Mouse (Mus musculus) limb, embryonic 13.5 days (tissue): Measurements from ENCODE around the gene Ptk6. TPM values are rescaled to one million over a fixed set of nuclear protein-coding genes. Genes with fewer than 3 reads are reported as not detected.

ENCODE experiments used
- ATAC-seq: fragments of 200-750 bp; cut with Nextera tagmentation; 2 replicates; pipeline ENCODE4 v1.8.0; 2017; ENCODE audit warnings: low read depth, moderate number of reproducible peaks, moderate TSS enrichment; ENCODE audit not compliant: low FRiP score
- H3K27ac ChIP-seq: fragments of 300-500 bp; sonication (generic); 2 replicates; pipeline ENCODE4 v1.5.1; 2015; ENCODE audit warnings: inconsistent platforms, mild to moderate bottlenecking, moderate library complexity
- H3K27me3 ChIP-seq: fragments of 300-500 bp; sonication (generic); 2 replicates; pipeline ENCODE4 v1.6.1; 2015; ENCODE audit warnings: mild to moderate bottlenecking, inconsistent platforms
- H3K36me3 ChIP-seq: fragments of 300-500 bp; sonication (generic); 2 replicates; pipeline ENCODE4 v1.6.1; 2015; ENCODE audit warnings: inconsistent platforms, mild to moderate bottlenecking, moderate library complexity
- H3K4me1 ChIP-seq: fragments of 300-500 bp; sonication (generic); 2 replicates; pipeline ENCODE4 v1.6.1; 2015; ENCODE audit warnings: inconsistent platforms
- H3K4me2 ChIP-seq: fragments of 300-500 bp; sonication (generic); replicated peaks from 2 replicates; pipeline ENCODE4 v1.6.1; 2015; ENCODE audit warnings: inconsistent platforms, mild to moderate bottlenecking, moderate library complexity
- H3K4me3 ChIP-seq: fragments of 300-500 bp; sonication (generic); 2 replicates; pipeline ENCODE4 v1.5.1; 2015; ENCODE audit warnings: moderate library complexity, mild to moderate bottlenecking, inconsistent platforms
- H3K9ac ChIP-seq: fragments of 300-500 bp; sonication (generic); 2 replicates; pipeline ENCODE4 v1.6.1; 2015; ENCODE audit warnings: mild to moderate bottlenecking, inconsistent platforms
- H3K9me3 ChIP-seq: fragments of 300-500 bp; sonication (generic); 2 replicates; pipeline ENCODE4 v1.6.1; 2016; ENCODE audit warnings: inconsistent platforms
- whole genome bisulfite sequencing: fragments of 180-500 bp; shearing (Covaris S2); methylation state at CpG from one replicate; pipeline ENCODE4 v1.1.7; 2015; 5-methylcytosine and 5-hydroxymethylcytosine counted together
- polyA plus RNA-seq: library from polyadenylated mRNA; unstranded; fragments of >200 nt; fragmentation: Nextera tagmentation; extraction: Ambion mirVana; gene quantifications from 2 replicates; pipeline ENCODE4 v1.2.1, GENCODE M21; 2015

The Ptk6 gene
- polyA plus RNA-seq, 1 experiment from 2014 or later: not detected

- Histone ChIP-seq H3K4me3 (no peak overlapping the region), H3K4me2 (no peak overlapping the region), H3K9me3 (no peaks in the 10 kb centered on the region), H3K27ac (no peak overlapping the region), H3K4me1 (peaks cover 13% of the 10 kb centered on the region), H3K9ac (no peak overlapping the region), H3K36me3 (peaks cover 19% of the 10 kb centered on the region), H3K27me3 (no peaks in the 10 kb centered on the region)
- ATAC-seq: no peak
- 85% methylated on average over 17 of the region's 17 CpGs for WGBS
These were observed 34.8 kb upstream of the Ptk6 start for GRCm38 (mm10) chr2:181237251-181238014.

- Histone ChIP-seq H3K4me3 (no peak overlapping the region), H3K9me3 (no peaks in the 10 kb centered on the region), H3K36me3 (peaks cover 19% of the 10 kb centered on the region), H3K4me1 (no peaks in the 10 kb centered on the region), H3K9ac (no peak overlapping the region), H3K27ac (no peak overlapping the region), H3K4me2 (no peak overlapping the region), H3K27me3 (no peaks in the 10 kb centered on the region)
- no peak for ATAC-seq
- 86% methylated on average over 23 of the region's 23 CpGs for WGBS
These were observed 33.3 kb upstream of the Ptk6 start for GRCm38 (mm10) chr2:181235681-181236566.

GRCm38 (mm10) chr2:181234680-181235079 lies 32.1 kb upstream of the Ptk6 start:
- H3K4me2 ChIP-seq: no peak overlapping the region
- ATAC-seq: no peak
- no peaks in the 10 kb centered on the region for H3K9me3 ChIP-seq
- H3K9ac ChIP-seq: no peak overlapping the region
- WGBS: 92% methylated on average over 11 of the region's 11 CpGs
- no peaks in the 10 kb centered on the region for H3K4me1 ChIP-seq
- no peaks in the 10 kb centered on the region for H3K27me3 ChIP-seq
- H3K36me3 ChIP-seq: peaks cover 28% of the 10 kb centered on the region
- H3K27ac ChIP-seq: no peak overlapping the region
- no peak overlapping the region for H3K4me3 ChIP-seq

- peaks cover 38% of the 10 kb centered on the region for H3K36me3 ChIP-seq
- ATAC-seq: no peak
- no peaks in the 10 kb centered on the region for H3K27me3 ChIP-seq
These were observed 30.9 kb upstream of the Ptk6 start for GRCm38 (mm10) chr2:181233443-181233842.

GRCm38 (mm10) chr2:181231171-181231570 lies 28.6 kb upstream of the Ptk6 start:
- Histone ChIP-seq H3K4me2 (no peak overlapping the region), H3K36me3 (peaks cover 29% of the 10 kb centered on the region), H3K9me3 (no peaks in the 10 kb centered on the region), H3K4me3 (no peak overlapping the region), H3K27me3 (no peaks in the 10 kb centered on the region), H3K9ac (no peak overlapping the region), H3K27ac (no peak overlapping the region), H3K4me1 (0 out of 2 replicates have a peak, but pooled peaks cover 7% of the 10 kb centered on the region)
- WGBS: 81% methylated on average over 20 of the region's 20 CpGs
- no peak for ATAC-seq

More at GRCm38 (mm10) chr2:181233443-181233842, 30.9 kb upstream of the Ptk6 start:
- no peak overlapping the region for H3K9ac ChIP-seq
- no peak overlapping the region for H3K4me2 ChIP-seq
- 90% methylated on average over 15 of the region's 15 CpGs for WGBS
- H3K27ac ChIP-seq: no peak overlapping the region
- H3K4me1 ChIP-seq: no peaks in the 10 kb centered on the region
- H3K4me3 ChIP-seq: no peak overlapping the region
- no peaks in the 10 kb centered on the region for H3K9me3 ChIP-seq

- H3K27ac ChIP-seq: no peak overlapping the region
- no peak overlapping the region for H3K4me2 ChIP-seq
- no peak for ATAC-seq
- no peaks in the 10 kb centered on the region for H3K9me3 ChIP-seq
- no peak overlapping the region for H3K9ac ChIP-seq
- H3K36me3 ChIP-seq: peaks cover 23% of the 10 kb centered on the region
- WGBS: 65% methylated on average over 1 of the region's 1 CpGs
- H3K27me3 ChIP-seq: no peaks in the 10 kb centered on the region
- 0 out of 2 replicates have a peak, but pooled peaks cover 7% of the 10 kb centered on the region for H3K4me1 ChIP-seq
- H3K4me3 ChIP-seq: no peak overlapping the region
These were observed 25.7 kb upstream of the Ptk6 start for GRCm38 (mm10) chr2:181228335-181228734.

GRCm38 (mm10) chr2:181227122-181227521 lies 24.5 kb upstream of the Ptk6 start:
- H3K4me3 ChIP-seq: no peak overlapping the region
- H3K9me3 ChIP-seq: no peaks in the 10 kb centered on the region
- no peaks in the 10 kb centered on the region for H3K27me3 ChIP-seq
- 79% methylated on average over 3 of the region's 3 CpGs for WGBS
- H3K9ac ChIP-seq: no peak overlapping the region
- no peak overlapping the region for H3K4me2 ChIP-seq
- H3K27ac ChIP-seq: no peak overlapping the region
- H3K4me1 ChIP-seq: 0 out of 2 replicates have a peak, but pooled peaks cover 7% of the 10 kb centered on the region
- ATAC-seq: no peak
- H3K36me3 ChIP-seq: peaks cover 23% of the 10 kb centered on the region

- H3K27me3 ChIP-seq: no peaks in the 10 kb centered on the region
- no peak overlapping the region for H3K4me2 ChIP-seq
- H3K27ac ChIP-seq: no peak overlapping the region; the same call in 1 of the 2 replicates
- no peaks in the 10 kb centered on the region for H3K9me3 ChIP-seq
- H3K9ac ChIP-seq: no peak overlapping the region
- ATAC-seq: no peak
- H3K4me1 ChIP-seq: peaks cover 15% of the 10 kb centered on the region
- H3K4me3 ChIP-seq: no peak overlapping the region
- H3K36me3 ChIP-seq: peaks cover 14% of the 10 kb centered on the region
- 91% methylated on average over 2 of the region's 2 CpGs for WGBS
These were observed 22.4 kb upstream of the Ptk6 start for GRCm38 (mm10) chr2:181224994-181225393.

GRCm38 (mm10) chr2:181220361-181220760 lies 17.8 kb upstream of the Ptk6 start:
- Histone ChIP-seq H3K27ac (peak overlapping the region; percentile 22; the same call in 1 of the 2 replicates), H3K9me3 (no peaks in the 10 kb centered on the region), H3K9ac (no peak overlapping the region; the same call in 1 of the 2 replicates), H3K4me3 (peak overlapping the region; percentile 38), H3K4me2 (peak overlapping the region; percentile 68), H3K27me3 (no peaks in the 10 kb centered on the region), H3K36me3 (no peaks in the 10 kb centered on the region), H3K4me1 (peaks cover 20% of the 10 kb centered on the region)
- ATAC-seq: no peak
- WGBS: 38% methylated on average over 2 of the region's 2 CpGs

GRCm38 (mm10) chr2:181219538-181220216 lies 17.1 kb upstream of the Ptk6 start, which contains the start of gene Fndc11:
Gene Fndc11, plus strand, starts transcription at chr2:181220013.
- Histone ChIP-seq H3K9ac (peak within 1 kb of the TSS; percentile 40; the same call in 1 of the 2 replicates), H3K4me2 (peak within 1 kb of the TSS; percentile 68), H3K27me3 (no peaks in the 10 kb centered on the region), H3K4me3 (peak within 1 kb of the TSS; percentile 38), H3K4me1 (peaks cover 20% of the 10 kb centered on the region), H3K9me3 (no peaks in the 10 kb centered on the region), H3K27ac (peak within 1 kb of the TSS; percentile 22; the same call in 1 of the 2 replicates), H3K36me3 (no peaks in the 10 kb centered on the region)
- 2% methylated on average over 25 of the region's 25 CpGs for WGBS
- peak; percentile 92 for ATAC-seq

GRCm38 (mm10) chr2:181218881-181219485 lies 16.4 kb upstream of the Ptk6 start:
- H3K36me3 ChIP-seq: no peaks in the 10 kb centered on the region
- H3K4me1 ChIP-seq: peaks cover 20% of the 10 kb centered on the region
- no peak for ATAC-seq
- no peak overlapping the region for H3K9ac ChIP-seq
- no peaks in the 10 kb centered on the region for H3K9me3 ChIP-seq
- H3K27ac ChIP-seq: peak overlapping the region; percentile 22; the same call in 1 of the 2 replicates
- H3K4me2 ChIP-seq: peak overlapping the region; percentile 68
- no peak overlapping the region for H3K4me3 ChIP-seq
- H3K27me3 ChIP-seq: peaks cover 6% of the 10 kb centered on the region
- WGBS: 46% methylated on average over 5 of the region's 5 CpGs
